Mouse (Mus musculus) heart, embryonic 12.5 days (tissue): Measurements from ENCODE around the gene Trit1. TPM values are rescaled to one million over a fixed set of nuclear protein-coding genes. Genes with fewer than 3 reads are reported as not detected.

Experiments used
- ATAC-seq: fragments of 200-750 bp; cut with Nextera tagmentation; 2 replicates; pipeline ENCODE4 v1.8.0; 2017; ENCODE audit warnings: moderate TSS enrichment, moderate library complexity; ENCODE audit not compliant: insufficient number of reproducible peaks, low FRiP score
- H3K27ac ChIP-seq: fragments of 300-500 bp; sonication (generic); 2 replicates; pipeline ENCODE4 v1.5.1; 2016; ENCODE audit warnings: mild to moderate bottlenecking, moderate library complexity; ENCODE audit not compliant: poor library complexity, severe bottlenecking
- H3K27me3 ChIP-seq: fragments of 300-500 bp; sonication (generic); replicated peaks from 2 replicates; pipeline ENCODE4 v1.6.1; 2016; ENCODE audit warnings: mild to moderate bottlenecking, moderate library complexity
- H3K36me3 ChIP-seq: fragments of 300-500 bp; sonication (generic); 2 replicates; pipeline ENCODE4 v1.6.1; 2016; ENCODE audit warnings: mild to moderate bottlenecking, moderate library complexity
- H3K4me1 ChIP-seq: fragments of 300-500 bp; sonication (generic); replicated peaks from 2 replicates; pipeline ENCODE4 v1.6.1; 2016; ENCODE audit warnings: mild to moderate bottlenecking
- H3K4me2 ChIP-seq: fragments of 300-500 bp; sonication (generic); 2 replicates; pipeline ENCODE4 v1.6.1; 2016; ENCODE audit warnings: mild to moderate bottlenecking, moderate library complexity
- H3K4me3 ChIP-seq: fragments of 300-500 bp; sonication (generic); 2 replicates; pipeline ENCODE4 v1.5.1; 2016; ENCODE audit warnings: mild to moderate bottlenecking
- H3K9ac ChIP-seq: fragments of 300-500 bp; sonication (generic); 2 replicates; pipeline ENCODE4 v1.6.1; 2016; ENCODE audit warnings: mild to moderate bottlenecking, moderate library complexity
- H3K9me3 ChIP-seq: fragments of 300-500 bp; sonication (generic); replicated peaks from 2 replicates; pipeline ENCODE4 v1.6.1; 2016; ENCODE audit warnings: mild to moderate bottlenecking, moderate library complexity
- WGBS: fragments of 180-500 bp; shearing (Covaris S2); methylation state at CpG from one replicate; pipeline ENCODE4 v1.1.7; 2016; 5-methylcytosine and 5-hydroxymethylcytosine counted together
- polyA plus RNA-seq: library from polyadenylated mRNA; unstranded; fragments of >200 nt; fragmentation: Nextera tagmentation; extraction: Ambion mirVana; gene quantifications from 2 replicates; pipeline ENCODE4 v1.2.1, GENCODE M21; 2016

Trit1 gene
- polyA plus RNA-seq, 1 experiment from 2014 or later: 13.4 TPM

- Histone ChIP-seq H3K4me1 (peaks cover 30% of the 10 kb centered on the region), H3K4me3 (no peak overlapping the region), H3K36me3 (peaks cover 37% of the 10 kb centered on the region), H3K27me3 (no peaks in the 10 kb centered on the region), H3K9me3 (no peaks in the 10 kb centered on the region), H3K27ac (no peak overlapping the region), H3K4me2 (no peak overlapping the region), H3K9ac (no peak overlapping the region)
- WGBS: 89% methylated on average over 1 of the region's 1 CpGs
- no peak for ATAC-seq
Observed at GRCm38 (mm10) chr4:123022896-123023295, 6.5 kb downstream of the Trit1 start.

- H3K4me1 ChIP-seq: peaks cover 17% of the 10 kb centered on the region; the same call in 1 of the 2 replicates
- H3K4me3 ChIP-seq: no peak overlapping the region
- peaks cover 36% of the 10 kb centered on the region for H3K36me3 ChIP-seq
- no peak overlapping the region for H3K27ac ChIP-seq
- no peaks in the 10 kb centered on the region for H3K9me3 ChIP-seq
- H3K9ac ChIP-seq: no peak overlapping the region
- no peak for ATAC-seq
- no peaks in the 10 kb centered on the region for H3K27me3 ChIP-seq
- 57% methylated on average over 2 of the region's 2 CpGs for WGBS
- no peak overlapping the region for H3K4me2 ChIP-seq
Observed at GRCm38 (mm10) chr4:123025418-123025817, 9.0 kb downstream of the Trit1 start.

GRCm38 (mm10) chr4:123026161-123026560, 9.8 kb downstream of the Trit1 start:
- H3K9ac ChIP-seq: no peak overlapping the region
- H3K4me2 ChIP-seq: no peak overlapping the region
- no peak overlapping the region for H3K27ac ChIP-seq
- H3K27me3 ChIP-seq: no peaks in the 10 kb centered on the region
- no peak for ATAC-seq
- no peak overlapping the region for H3K4me3 ChIP-seq
- 91% methylated on average over 13 of the region's 13 CpGs for WGBS
- H3K36me3 ChIP-seq: peaks cover 43% of the 10 kb centered on the region
- no peaks in the 10 kb centered on the region for H3K9me3 ChIP-seq
- peaks cover 17% of the 10 kb centered on the region; the same call in 1 of the 2 replicates for H3K4me1 ChIP-seq

DNA sequence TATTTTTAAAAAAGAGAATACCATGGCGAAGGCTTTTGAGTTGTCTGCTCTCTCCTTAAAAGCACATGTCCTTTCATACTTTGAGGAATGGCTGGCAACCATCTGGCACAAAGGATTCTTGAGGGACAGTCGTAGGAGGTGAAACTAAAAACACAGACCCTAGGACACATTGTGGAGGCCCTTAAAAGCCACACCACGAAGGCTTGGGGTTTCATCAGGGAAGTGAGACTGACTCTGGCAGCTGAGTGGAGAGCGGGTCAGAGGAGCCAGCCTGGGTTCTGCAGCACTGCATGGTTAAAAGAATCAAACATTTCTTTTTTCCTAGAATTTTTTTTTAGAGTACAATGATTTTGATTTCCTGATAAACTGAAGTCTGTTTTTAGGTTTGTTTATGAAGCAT, 10.2 kb downstream of the Trit1 start:
- Histone ChIP-seq H3K4me1 (peaks cover 17% of the 10 kb centered on the region; the same call in 1 of the 2 replicates), H3K27me3 (no peaks in the 10 kb centered on the region), H3K36me3 (peaks cover 44% of the 10 kb centered on the region), H3K9me3 (no peaks in the 10 kb centered on the region), H3K4me3 (no peak overlapping the region), H3K27ac (no peak overlapping the region), H3K4me2 (no peak overlapping the region), H3K9ac (no peak overlapping the region)
- no peak for ATAC-seq
- 85% methylated on average over 4 of the region's 4 CpGs for WGBS

DNA sequence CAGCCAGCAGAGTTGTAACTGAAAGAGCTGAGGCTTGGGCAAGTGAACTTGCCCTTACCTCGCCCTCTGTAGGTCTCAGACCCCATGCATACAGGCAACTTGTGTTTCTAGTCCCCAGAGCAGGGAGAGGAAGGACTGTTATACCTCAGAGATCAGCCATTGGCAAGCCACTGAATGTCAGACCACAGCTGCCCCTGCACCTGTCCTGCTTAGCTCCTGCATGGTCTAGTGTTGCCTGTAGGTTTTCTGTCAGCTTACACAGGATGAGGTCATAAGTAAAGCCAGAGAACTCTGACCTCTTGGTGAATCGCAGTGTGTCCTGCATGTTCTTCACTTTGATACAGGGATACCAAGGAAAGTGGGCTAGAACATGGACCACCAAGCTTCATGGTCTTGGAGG, 18.4 kb downstream of the Trit1 start:
- no peak overlapping the region for H3K4me2 ChIP-seq
- H3K4me3 ChIP-seq: no peak overlapping the region
- H3K36me3 ChIP-seq: peaks cover 31% of the 10 kb centered on the region
- no peak overlapping the region for H3K27ac ChIP-seq
- H3K4me1 ChIP-seq: peaks cover 21% of the 10 kb centered on the region
- no peak for ATAC-seq
- no peaks in the 10 kb centered on the region for H3K27me3 ChIP-seq
- 77% methylated on average over 2 of the region's 2 CpGs for WGBS
- no peak overlapping the region for H3K9ac ChIP-seq
- no peaks in the 10 kb centered on the region for H3K9me3 ChIP-seq

DNA sequence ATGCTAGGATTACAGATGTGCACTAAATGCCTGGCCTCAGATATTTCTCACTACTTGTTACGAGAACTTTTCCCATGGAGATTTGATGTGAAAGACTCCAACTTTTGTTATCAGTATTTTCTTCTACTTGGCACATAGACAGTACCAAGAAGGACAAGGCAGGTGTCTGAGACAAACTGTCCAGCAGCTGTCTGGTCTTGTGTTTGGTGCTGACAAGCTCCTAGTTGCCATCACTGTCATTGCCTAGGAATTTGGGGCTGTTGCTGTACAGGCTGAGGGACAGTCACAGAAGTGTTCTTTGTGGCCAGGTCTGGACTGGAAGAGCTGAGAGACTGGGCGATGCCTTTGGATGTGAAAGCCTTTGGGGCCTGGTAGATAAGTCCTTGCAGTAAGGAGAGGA, 19.2 kb downstream of the Trit1 start:
- no peak overlapping the region for H3K27ac ChIP-seq
- no peak overlapping the region for H3K9ac ChIP-seq
- H3K4me2 ChIP-seq: no peak overlapping the region
- H3K36me3 ChIP-seq: peaks cover 36% of the 10 kb centered on the region
- no peak for ATAC-seq
- H3K4me3 ChIP-seq: no peak overlapping the region
- H3K9me3 ChIP-seq: no peaks in the 10 kb centered on the region
- H3K27me3 ChIP-seq: no peaks in the 10 kb centered on the region
- 61% methylated on average over 2 of the region's 2 CpGs for WGBS
- peaks cover 21% of the 10 kb centered on the region for H3K4me1 ChIP-seq

GRCm38 (mm10) chr4:123036710-123037109, 20.3 kb downstream of the Trit1 start:
- Histone ChIP-seq H3K4me1 (peaks cover 21% of the 10 kb centered on the region), H3K9me3 (no peaks in the 10 kb centered on the region), H3K27me3 (no peaks in the 10 kb centered on the region), H3K27ac (no peak overlapping the region), H3K4me2 (no peak overlapping the region), H3K4me3 (no peak overlapping the region), H3K36me3 (peaks cover 28% of the 10 kb centered on the region), H3K9ac (no peak overlapping the region)
- 80% methylated on average over 3 of the region's 3 CpGs for WGBS
- ATAC-seq: no peak

DNA sequence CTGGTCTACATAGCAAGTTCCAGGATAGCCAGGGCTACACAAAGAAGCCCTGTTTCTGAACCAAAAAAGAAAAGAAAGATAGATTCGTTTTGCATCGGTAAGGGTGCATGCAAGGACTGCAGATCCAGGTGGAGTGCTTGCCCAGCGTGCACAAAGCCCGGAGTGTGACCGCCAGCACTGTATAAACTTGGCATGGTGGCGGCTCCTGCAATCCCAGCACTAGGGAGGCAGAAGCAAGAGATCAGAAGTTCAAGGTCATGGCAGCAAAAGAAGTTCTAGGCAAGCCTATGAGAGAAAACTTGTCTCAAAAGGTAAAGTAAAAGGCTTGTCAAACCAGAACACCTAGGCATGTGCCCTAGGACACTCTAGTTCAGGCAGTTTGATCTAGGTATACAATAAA, 24.7 kb downstream of the Trit1 start:
- ATAC-seq: no peak
- Histone ChIP-seq H3K27ac (no peak overlapping the region), H3K9ac (no peak overlapping the region), H3K36me3 (peaks cover 36% of the 10 kb centered on the region), H3K4me3 (no peak overlapping the region), H3K9me3 (no peaks in the 10 kb centered on the region), H3K4me1 (peaks cover 15% of the 10 kb centered on the region; the same call in 1 of the 2 replicates), H3K27me3 (no peaks in the 10 kb centered on the region), H3K4me2 (no peak overlapping the region)
- 88% methylated on average over 6 of the region's 6 CpGs for WGBS

GRCm38 (mm10) chr4:123043858-123044257, 27.5 kb downstream of the Trit1 start:
- ATAC-seq: no peak
- H3K4me1 ChIP-seq: peaks cover 12% of the 10 kb centered on the region
- H3K4me3 ChIP-seq: no peak overlapping the region
- H3K27ac ChIP-seq: no peak overlapping the region
- no peaks in the 10 kb centered on the region for H3K9me3 ChIP-seq
- peaks cover 43% of the 10 kb centered on the region for H3K36me3 ChIP-seq
- WGBS: 91% methylated on average over 1 of the region's 1 CpGs
- H3K4me2 ChIP-seq: no peak overlapping the region
- no peaks in the 10 kb centered on the region for H3K27me3 ChIP-seq
- H3K9ac ChIP-seq: no peak overlapping the region

DNA sequence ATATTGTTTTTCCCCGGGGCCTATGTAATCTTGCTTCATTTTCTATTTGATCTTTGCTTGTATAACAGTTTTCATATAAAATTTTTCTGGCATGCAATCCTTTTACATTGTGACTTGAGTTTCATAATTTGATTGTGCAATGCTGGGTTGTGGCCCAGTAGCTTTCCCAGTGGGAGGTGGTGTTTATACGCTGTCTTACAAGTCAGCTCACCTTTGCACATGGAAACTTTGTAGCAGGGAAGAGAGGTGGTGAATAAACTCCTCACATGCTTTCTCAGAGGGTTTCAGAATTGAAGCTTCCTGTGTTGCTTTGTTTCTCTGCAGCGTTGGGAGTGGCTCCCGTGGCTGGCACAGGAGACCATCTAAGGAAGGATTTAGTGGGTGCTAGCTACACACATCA, 28.4 kb downstream of the Trit1 start:
- no peak overlapping the region for H3K9ac ChIP-seq
- H3K36me3 ChIP-seq: peaks cover 38% of the 10 kb centered on the region
- no peak overlapping the region for H3K4me3 ChIP-seq
- no peaks in the 10 kb centered on the region for H3K9me3 ChIP-seq
- no peak for ATAC-seq
- H3K4me2 ChIP-seq: no peak overlapping the region
- WGBS: 85% methylated on average over 4 of the region's 4 CpGs
- no peak overlapping the region for H3K27ac ChIP-seq
- H3K27me3 ChIP-seq: no peaks in the 10 kb centered on the region
- H3K4me1 ChIP-seq: peaks cover 22% of the 10 kb centered on the region

- peaks cover 36% of the 10 kb centered on the region for H3K4me1 ChIP-seq
- H3K36me3 ChIP-seq: peaks cover 30% of the 10 kb centered on the region
- H3K27me3 ChIP-seq: no peaks in the 10 kb centered on the region; the same call in 1 of the 2 replicates
- no peak overlapping the region for H3K4me3 ChIP-seq
- no peak overlapping the region for H3K4me2 ChIP-seq
- no peak overlapping the region for H3K9ac ChIP-seq
- WGBS: 73% methylated on average over 3 of the region's 3 CpGs
- no peak overlapping the region for H3K27ac ChIP-seq
- no peak for ATAC-seq
- H3K9me3 ChIP-seq: no peaks in the 10 kb centered on the region
Observed at GRCm38 (mm10) chr4:123046300-123046699, 29.9 kb downstream of the Trit1 start.

DNA sequence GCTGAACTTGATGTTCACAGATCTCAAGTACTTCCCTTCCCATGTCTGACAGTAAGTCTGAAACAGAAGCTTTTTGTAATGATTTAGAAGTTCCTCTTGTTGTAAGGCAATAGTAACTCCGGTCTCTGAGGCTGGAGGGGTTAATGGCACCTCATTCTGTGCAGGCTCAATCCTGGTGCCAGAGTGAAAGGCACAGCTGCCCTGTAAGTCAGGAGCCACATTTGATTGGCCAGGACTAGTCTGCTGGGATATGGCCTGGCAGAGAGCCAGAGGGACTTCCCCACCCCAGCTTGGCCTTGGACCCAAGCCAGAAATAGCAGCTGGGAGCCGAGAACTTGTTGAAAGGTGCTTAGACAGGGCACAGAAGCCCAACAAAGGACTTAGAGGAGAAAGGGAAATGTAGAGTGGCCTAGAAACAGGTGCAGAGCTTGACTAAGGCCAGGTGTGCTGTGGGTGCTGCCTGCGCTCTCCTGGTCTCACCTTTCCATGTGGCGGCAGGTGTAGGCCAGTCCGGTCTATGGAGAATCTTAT, 34.3 kb downstream of the Trit1 start:
- peak; percentile 83 for ATAC-seq
- no peak overlapping the region for H3K9ac ChIP-seq
- H3K9me3 ChIP-seq: no peaks in the 10 kb centered on the region
- 0 out of 2 replicates have a peak overlapping the region, but pooled peaks have one; percentile 2 for H3K4me2 ChIP-seq
- peaks cover 21% of the 10 kb centered on the region for H3K27me3 ChIP-seq
- 35% methylated on average over 5 of the region's 5 CpGs for WGBS
- H3K27ac ChIP-seq: peak overlapping the region; percentile 41; the same call in 1 of the 2 replicates
- peaks cover 50% of the 10 kb centered on the region for H3K36me3 ChIP-seq
- peaks cover 44% of the 10 kb centered on the region for H3K4me1 ChIP-seq
- no peak overlapping the region for H3K4me3 ChIP-seq
